In the genomic region with DNA sequence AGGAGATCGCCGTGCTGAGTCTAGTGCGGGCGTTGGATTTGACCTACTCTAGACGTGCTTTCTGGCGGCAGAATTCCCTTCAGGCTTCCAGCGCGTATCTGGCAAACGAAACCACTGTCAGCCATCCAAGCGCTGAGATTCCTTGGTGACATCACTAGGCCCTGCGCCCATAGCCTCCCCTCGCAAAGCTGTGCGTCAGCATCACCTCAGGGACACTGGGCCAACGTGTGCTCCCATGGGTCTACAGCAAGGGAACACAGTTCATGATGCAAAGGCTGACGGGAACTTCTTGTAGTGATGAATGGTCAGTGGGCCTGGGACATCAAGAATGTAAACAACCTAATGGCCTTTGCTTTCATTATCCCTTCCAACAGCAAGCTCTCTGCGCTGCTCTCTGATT, we compare ENCODE assay signal across 10 mouse cellular contexts.
A peak's percentile ranks its signal among the peaks of the same experiment; 100 is the strongest.
DNase-seq lines count a peak whose midpoint lies in the region; ATAC-seq and TF ChIP-seq lines count a peak whose summit lies in the region.
"Had no signal": no experiment of that assay in that cellular context is flagged by ENCODE, and none has a peak within 500 bp of the region (broad histone marks: within the 10 kb centered on the region; RNA-seq: fewer than 3 reads in every experiment).

No protein-coding gene starts in this region.

- 78% methylated on average over 16 of the region's 16 CpGs for WGBS in heart, embryonic 12.5 days
- 68% methylated on average over 16 of the region's 16 CpGs for WGBS in heart, postnatal 0 days
- WGBS in hindbrain, embryonic 11.5 days: 79% methylated on average over 16 of the region's 16 CpGs

- peak; percentile 34; the same call in 1 of the 2 replicates for TF ChIP-seq EP300 in heart, postnatal 0 days (IDR thresholded peaks at IDR 0.05; ENCODE audit: low read depth)

- no peaks in the 10 kb centered on the region for H3K36me3 ChIP-seq in heart, embryonic 12.5 days
- H3K36me3 ChIP-seq in heart, postnatal 0 days (replicated peaks; ENCODE audit: control insufficient read depth, insufficient read depth, low read length): no peaks in the 10 kb centered on the region
- no peaks in the 10 kb centered on the region for H3K36me3 ChIP-seq in hindbrain, embryonic 11.5 days (ENCODE audit: control insufficient read depth, insufficient read depth, low read length)
- H3K36me3 ChIP-seq: limb, embryonic 13.5 days; neural tube, embryonic 12.5 days had no signal

- H3K27me3 ChIP-seq in heart, embryonic 12.5 days (replicated peaks): no peaks in the 10 kb centered on the region
- H3K27me3 ChIP-seq in heart, postnatal 0 days (ENCODE audit: control insufficient read depth, insufficient read depth, low read length): no peaks in the 10 kb centered on the region
- no peaks in the 10 kb centered on the region for H3K27me3 ChIP-seq in hindbrain, embryonic 11.5 days (ENCODE audit: control insufficient read depth, insufficient read depth, low read length)
- H3K27me3 ChIP-seq: limb, embryonic 13.5 days; neural tube, embryonic 12.5 days had no signal

- no peak overlapping the region for H3K4me3 ChIP-seq in heart, embryonic 12.5 days
- no peak overlapping the region for H3K4me3 ChIP-seq in heart, postnatal 0 days (ENCODE audit: low read depth, low read length)
- H3K4me3 ChIP-seq in hindbrain, embryonic 11.5 days (ENCODE audit: low read depth, low read length): no peak overlapping the region
- H3K4me3 ChIP-seq: limb, embryonic 13.5 days; neural tube, embryonic 12.5 days had no signal

- H3K9ac ChIP-seq in heart, embryonic 12.5 days: no peak overlapping the region
- H3K9ac ChIP-seq in heart, postnatal 0 days (replicated peaks; ENCODE audit: low read depth, low read length): no peak overlapping the region
- no peak overlapping the region for H3K9ac ChIP-seq in hindbrain, embryonic 11.5 days (ENCODE audit: low read depth, low read length)
- H3K9ac ChIP-seq: limb, embryonic 13.5 days; neural tube, embryonic 12.5 days had no signal

- ATAC-seq in heart, embryonic 12.5 days (ENCODE audit: insufficient number of reproducible peaks, low FRiP score): no peak
- ATAC-seq in heart, postnatal 0 days (ENCODE audit: insufficient read depth, low read depth): peak; percentile 67
- ATAC-seq in hindbrain, embryonic 11.5 days (ENCODE audit: low FRiP score): no peak

- TF ChIP-seq CTCF in heart, postnatal 0 days (IDR thresholded peaks at IDR 0.05; ENCODE audit: low read depth): no peak

- H3K27ac ChIP-seq in heart, embryonic 12.5 days (ENCODE audit: poor library complexity, severe bottlenecking): no peak overlapping the region
- no peak overlapping the region for H3K27ac ChIP-seq in heart, postnatal 0 days (ENCODE audit: low read depth)
- H3K27ac ChIP-seq in hindbrain, embryonic 11.5 days (ENCODE audit: low read depth, low read length): no peak overlapping the region
- H3K27ac ChIP-seq: limb, embryonic 13.5 days; neural tube, embryonic 12.5 days had no signal

- H3K4me2 ChIP-seq in heart, embryonic 12.5 days: no peak overlapping the region
- H3K4me2 ChIP-seq in heart, postnatal 0 days (ENCODE audit: low read depth, low read length): no peak overlapping the region
- no peak overlapping the region for H3K4me2 ChIP-seq in hindbrain, embryonic 11.5 days (replicated peaks; ENCODE audit: low read depth, low read length)
- H3K4me2 ChIP-seq: limb, embryonic 13.5 days; neural tube, embryonic 12.5 days had no signal

- no peaks in the 10 kb centered on the region for H3K9me3 ChIP-seq in heart, embryonic 12.5 days (replicated peaks)
- no peaks in the 10 kb centered on the region for H3K9me3 ChIP-seq in heart, postnatal 0 days (replicated peaks; ENCODE audit: control insufficient read depth, low read length)
- H3K9me3 ChIP-seq in hindbrain, embryonic 11.5 days (ENCODE audit: control insufficient read depth, low read length): no peaks in the 10 kb centered on the region
- H3K9me3 ChIP-seq: limb, embryonic 13.5 days; neural tube, embryonic 12.5 days had no signal

- DNase-seq in heart, adult 18-20 months: peak; percentile 80 to 83
- peak; percentile 23 for DNase-seq in heart, postnatal 0 days (ENCODE audit: low spot score)
- peak; percentile 58 to 69 for DNase-seq in lung, adult 18-20 months
- DNase-seq in urinary bladder, adult 18-20 months (ENCODE audit: low spot score in 2 of 2): peak; percentile 2 to 51
- DNase-seq in spleen, postnatal 10 days (ENCODE audit: low spot score in 2 of 2): no peak
- DNase-seq in thymus, postnatal 0 days (ENCODE audit: low spot score): no peak
- DNase-seq in hindbrain, embryonic 11.5 days (ENCODE audit: low spot score): no peak

- H3K4me1 ChIP-seq in heart, embryonic 12.5 days (replicated peaks): peaks cover 15% of the 10 kb centered on the region
- peaks cover 12% of the 10 kb centered on the region; the same call in 1 of the 2 replicates for H3K4me1 ChIP-seq in heart, postnatal 0 days (ENCODE audit: control insufficient read depth, insufficient read depth)
- peaks cover 3% of the 10 kb centered on the region for H3K4me1 ChIP-seq in hindbrain, embryonic 11.5 days (replicated peaks; ENCODE audit: control insufficient read depth, insufficient read depth, low read length)

Comparison
In these comparisons a context has a peak if more than half of its experiments do, and no peak if none do; other contexts are left out.
1. DNase-seq: peak in heart, adult 18-20 months (2 of 2), heart, postnatal 0 days (single experiment), lung, adult 18-20 months (2 of 2) and urinary bladder, adult 18-20 months (2 of 2); none in spleen, postnatal 10 days (0 of 2), thymus, postnatal 0 days (single experiment) and hindbrain, embryonic 11.5 days (single experiment).